Mouse (Mus musculus) stomach, embryonic 15.5 days (tissue): ENCODE measurements around the gene Rpp14. TPM values are rescaled to one million over a fixed set of nuclear protein-coding genes. Genes with fewer than 3 reads are reported as not detected.
"Not testable (repeated sequence)": the region's sequence is repeated elsewhere in the genome, so short reads cannot be mapped to it uniquely, and the experiment has no call there.

Source experiments
- ATAC-seq: fragments of 200-750 bp; cut with Nextera tagmentation; 2 replicates; pipeline ENCODE4 v1.8.0; 2017; ENCODE audit warnings: low read depth, moderate number of reproducible peaks, moderate TSS enrichment; ENCODE audit not compliant: insufficient read depth, low FRiP score
- H3K27ac ChIP-seq: fragments of 300-500 bp; sonication (generic); 2 replicates; pipeline ENCODE4 v1.5.1; 2015; ENCODE audit warnings: mild to moderate bottlenecking, inconsistent platforms
- H3K27me3 ChIP-seq: fragments of 300-500 bp; sonication (generic); replicated peaks from 2 replicates; pipeline ENCODE4 v1.6.1; 2015; ENCODE audit warnings: inconsistent platforms
- H3K36me3 ChIP-seq: fragments of 300-500 bp; sonication (generic); 2 replicates; pipeline ENCODE4 v1.6.1; 2015; ENCODE audit warnings: inconsistent platforms
- H3K4me1 ChIP-seq: fragments of 300-500 bp; sonication (generic); 2 replicates; pipeline ENCODE4 v1.6.1; 2015; ENCODE audit warnings: inconsistent platforms
- H3K4me2 ChIP-seq: fragments of 300-500 bp; sonication (generic); 2 replicates; pipeline ENCODE4 v1.6.1; 2015; ENCODE audit warnings: mild to moderate bottlenecking, inconsistent platforms
- H3K4me3 ChIP-seq: fragments of 300-500 bp; sonication (generic); replicated peaks from 2 replicates; pipeline ENCODE4 v1.5.1; 2015; ENCODE audit warnings: inconsistent platforms
- H3K9ac ChIP-seq: fragments of 300-500 bp; sonication (generic); 2 replicates; pipeline ENCODE4 v1.6.1; 2015; ENCODE audit warnings: inconsistent platforms
- H3K9me3 ChIP-seq: fragments of 300-500 bp; sonication (generic); 2 replicates; pipeline ENCODE4 v1.6.1; 2016; ENCODE audit warnings: inconsistent platforms
- WGBS: fragments of 180-500 bp; shearing (Covaris S2); methylation state at CpG from one replicate; pipeline ENCODE4 v1.1.7; 2015; 5-methylcytosine and 5-hydroxymethylcytosine counted together
- polyA plus RNA-seq: library from polyadenylated mRNA; unstranded; fragments of >200 nt; fragmentation: Nextera tagmentation; extraction: Ambion mirVana; gene quantifications from 2 replicates; pipeline ENCODE4 v1.2.1, GENCODE M21; 2015

Gene Rpp14
- polyA plus RNA-seq, 1 experiment from 2014 or later = 52.3 TPM

GRCm38 (mm10) chr14:8119904-8120303 lies 39.7 kb downstream of the Rpp14 start:
- Histone ChIP-seq H3K9ac (no peak overlapping the region), H3K27ac (no peak overlapping the region), H3K4me2 (no peak overlapping the region), H3K9me3 (no peaks in the 10 kb centered on the region), H3K27me3 (no peaks in the 10 kb centered on the region), H3K36me3 (no peaks in the 10 kb centered on the region), H3K4me3 (no peak overlapping the region), H3K4me1 (no peaks in the 10 kb centered on the region)
- 82% methylated on average over 3 of the region's 3 CpGs for WGBS
- ATAC-seq = no peak

- H3K9ac ChIP-seq = no peak overlapping the region
- 89% methylated on average over 7 of the region's 7 CpGs for WGBS
- H3K27ac ChIP-seq = no peak overlapping the region
- H3K27me3 ChIP-seq = no peaks in the 10 kb centered on the region
- H3K4me2 ChIP-seq = no peak overlapping the region
- H3K4me3 ChIP-seq = no peak overlapping the region
- H3K9me3 ChIP-seq = no peaks in the 10 kb centered on the region
- ATAC-seq = no peak
- no peaks in the 10 kb centered on the region for H3K4me1 ChIP-seq
- no peaks in the 10 kb centered on the region for H3K36me3 ChIP-seq
Measured at GRCm38 (mm10) chr14:8123141-8123540, 43.0 kb downstream of the Rpp14 start.

- H3K9ac ChIP-seq, H3K27me3 ChIP-seq, H3K9me3 ChIP-seq, H3K4me2 ChIP-seq, H3K27ac ChIP-seq, H3K4me1 ChIP-seq, H3K36me3 ChIP-seq, H3K4me3 ChIP-seq, ATAC-seq: not testable (repeated sequence)
- 91% methylated on average over 10 of the region's 10 CpGs for WGBS
Measured at GRCm38 (mm10) chr14:8123611-8124010, 43.4 kb downstream of the Rpp14 start.

GRCm38 (mm10) chr14:8124046-8124881 lies 44.1 kb downstream of the Rpp14 start:
- ATAC-seq = no peak
- no peak overlapping the region for H3K9ac ChIP-seq
- H3K9me3 ChIP-seq = no peaks in the 10 kb centered on the region
- no peaks in the 10 kb centered on the region for H3K4me1 ChIP-seq
- 69% methylated on average over 7 of the region's 7 CpGs for WGBS
- no peaks in the 10 kb centered on the region for H3K27me3 ChIP-seq
- H3K36me3 ChIP-seq = no peaks in the 10 kb centered on the region
- H3K4me2 ChIP-seq = no peak overlapping the region
- H3K4me3 ChIP-seq = no peak overlapping the region
- no peak overlapping the region for H3K27ac ChIP-seq

- H3K4me2 ChIP-seq = no peak overlapping the region
- no peaks in the 10 kb centered on the region for H3K27me3 ChIP-seq
- no peak overlapping the region for H3K4me3 ChIP-seq
- ATAC-seq = no peak
- H3K36me3 ChIP-seq = no peaks in the 10 kb centered on the region
- no peaks in the 10 kb centered on the region for H3K9me3 ChIP-seq
- H3K4me1 ChIP-seq = no peaks in the 10 kb centered on the region
- no peak overlapping the region for H3K27ac ChIP-seq
- H3K9ac ChIP-seq = no peak overlapping the region
- WGBS = 62% methylated on average over 5 of the region's 5 CpGs
Measured at GRCm38 (mm10) chr14:8127971-8128370, 47.8 kb downstream of the Rpp14 start.

- Histone ChIP-seq H3K4me1 (no peaks in the 10 kb centered on the region), H3K36me3 (no peaks in the 10 kb centered on the region), H3K4me3 (no peak overlapping the region), H3K4me2 (no peak overlapping the region), H3K27ac (no peak overlapping the region), H3K9me3 (no peaks in the 10 kb centered on the region), H3K27me3 (no peaks in the 10 kb centered on the region), H3K9ac (no peak overlapping the region)
- WGBS = 77% methylated on average over 8 of the region's 8 CpGs
- no peak for ATAC-seq
Measured at GRCm38 (mm10) chr14:8132789-8133188, 52.6 kb downstream of the Rpp14 start.

GRCm38 (mm10) chr14:8134234-8134633 lies 54.1 kb downstream of the Rpp14 start:
- Histone ChIP-seq H3K36me3 (no peaks in the 10 kb centered on the region), H3K4me1 (no peaks in the 10 kb centered on the region), H3K27ac (no peak overlapping the region), H3K4me3 (no peak overlapping the region), H3K9ac (no peak overlapping the region), H3K27me3 (no peaks in the 10 kb centered on the region), H3K9me3 (no peaks in the 10 kb centered on the region), H3K4me2 (no peak overlapping the region)
- ATAC-seq = no peak
- 77% methylated on average over 2 of the region's 2 CpGs for WGBS

GRCm38 (mm10) chr14:8135130-8135529 lies 55.0 kb downstream of the Rpp14 start:
- no peak; the same call in 1 of the 2 replicates for ATAC-seq
- H3K36me3 ChIP-seq = 0 out of 2 replicates have a peak, but pooled peaks cover 5% of the 10 kb centered on the region
- no peaks in the 10 kb centered on the region for H3K4me1 ChIP-seq
- H3K4me2 ChIP-seq = no peak overlapping the region
- no peak overlapping the region for H3K9ac ChIP-seq
- no peaks in the 10 kb centered on the region for H3K27me3 ChIP-seq
- H3K4me3 ChIP-seq = no peak overlapping the region
- H3K9me3 ChIP-seq = no peaks in the 10 kb centered on the region
- H3K27ac ChIP-seq = no peak overlapping the region
- WGBS = 56% methylated on average over 3 of the region's 3 CpGs

GRCm38 (mm10) chr14:8139724-8140710 lies 59.9 kb downstream of the Rpp14 start:
- Histone ChIP-seq H3K36me3 (peaks cover 20% of the 10 kb centered on the region), H3K27ac (no peak overlapping the region), H3K9me3 (no peaks in the 10 kb centered on the region), H3K4me2 (no peak overlapping the region), H3K9ac (no peak overlapping the region), H3K27me3 (no peaks in the 10 kb centered on the region), H3K4me3 (no peak overlapping the region), H3K4me1 (no peaks in the 10 kb centered on the region)
- no peak for ATAC-seq
- WGBS = 80% methylated on average over 23 of the region's 23 CpGs

- peaks cover 20% of the 10 kb centered on the region for H3K36me3 ChIP-seq
- no peak overlapping the region for H3K4me3 ChIP-seq
- H3K27me3 ChIP-seq = no peaks in the 10 kb centered on the region
- no peak overlapping the region for H3K27ac ChIP-seq
- no peak for ATAC-seq
- H3K9me3 ChIP-seq = no peaks in the 10 kb centered on the region
- H3K4me1 ChIP-seq = no peaks in the 10 kb centered on the region
- 80% methylated on average over 2 of the region's 2 CpGs for WGBS
- H3K9ac ChIP-seq = no peak overlapping the region
- H3K4me2 ChIP-seq = no peak overlapping the region
Measured at GRCm38 (mm10) chr14:8141131-8141530, 61.0 kb downstream of the Rpp14 start.
